Mouse (Mus musculus) intestine, postnatal 0 days (tissue): ENCODE measurements around the gene Svs2. TPM values are rescaled to one million over a fixed set of nuclear protein-coding genes. Genes with fewer than 3 reads are reported as not detected.
"Not testable (repeated sequence)": the region's sequence is repeated elsewhere in the genome, so short reads cannot be mapped to it uniquely, and the experiment has no call there.

Experiments
- ATAC-seq: fragments of 200-750 bp; cut with Nextera tagmentation; 2 replicates; pipeline ENCODE4 v1.8.0; 2017; ENCODE audit warnings: mild to moderate bottlenecking, moderate TSS enrichment, moderate library complexity
- H3K27ac ChIP-seq: fragments of 300-500 bp; sonication (generic); 2 replicates; pipeline ENCODE4 v1.5.1; 2014; ENCODE audit warnings: mild to moderate bottlenecking, low read depth, low read length, moderate library complexity
- H3K27me3 ChIP-seq: fragments of 300-500 bp; sonication (generic); replicated peaks from 2 replicates; pipeline ENCODE4 v1.6.1; 2014; ENCODE audit warnings: low read length, mixed read lengths; ENCODE audit not compliant: control insufficient read depth, insufficient read depth
- H3K36me3 ChIP-seq: fragments of 300-500 bp; sonication (generic); 2 replicates; pipeline ENCODE4 v1.6.1; 2014; ENCODE audit warnings: mild to moderate bottlenecking, moderate library complexity; ENCODE audit not compliant: control insufficient read depth, insufficient read depth
- H3K4me1 ChIP-seq: fragments of 300-500 bp; sonication (generic); replicated peaks from 2 replicates; pipeline ENCODE4 v1.6.1; 2014; ENCODE audit warnings: antibody characterized with exemption, low read length, mixed read lengths; ENCODE audit not compliant: control insufficient read depth, insufficient read depth
- H3K4me2 ChIP-seq: fragments of 300-500 bp; sonication (generic); replicated peaks from 2 replicates; pipeline ENCODE4 v1.6.1; 2014; ENCODE audit warnings: low read depth, mild to moderate bottlenecking, moderate library complexity
- H3K4me3 ChIP-seq: fragments of 300-500 bp; sonication (generic); 2 replicates; pipeline ENCODE4 v1.5.1; 2014; ENCODE audit warnings: low read depth, low read length
- H3K9ac ChIP-seq: fragments of 300-500 bp; sonication (generic); 2 replicates; pipeline ENCODE4 v1.6.1; 2014; ENCODE audit warnings: mild to moderate bottlenecking, low read depth, low read length
- H3K9me3 ChIP-seq: fragments of 300-500 bp; sonication (generic); 2 replicates; pipeline ENCODE4 v1.6.1; 2016; ENCODE audit warnings: mixed run types; ENCODE audit not compliant: control insufficient read depth
- CTCF ChIP-seq: sonication (generic); IDR thresholded peaks from 2 replicates; pipeline ENCODE4 v1.5.1; 2016; ENCODE audit warnings: low read depth, mild to moderate bottlenecking, control low read depth, antibody characterized with exemption, moderate library complexity
- WGBS: fragments of 180-500 bp; shearing (Covaris S2); extraction: QIAGEN DNeasy Blood & Tissue Kit; methylation state at CpG from one replicate; pipeline ENCODE4 v1.1.7; 2014; 5-methylcytosine and 5-hydroxymethylcytosine counted together
- polyA plus RNA-seq: library from polyadenylated mRNA; unstranded; fragments of >200 nt; fragmentation: Nextera tagmentation; extraction: Ambion mirVana; gene quantifications from 2 replicates; pipeline ENCODE4 v1.2.1, GENCODE M21; 2015

Svs2 gene
- polyA plus RNA-seq, 1 experiment from 2014 or later = not detected

DNA sequence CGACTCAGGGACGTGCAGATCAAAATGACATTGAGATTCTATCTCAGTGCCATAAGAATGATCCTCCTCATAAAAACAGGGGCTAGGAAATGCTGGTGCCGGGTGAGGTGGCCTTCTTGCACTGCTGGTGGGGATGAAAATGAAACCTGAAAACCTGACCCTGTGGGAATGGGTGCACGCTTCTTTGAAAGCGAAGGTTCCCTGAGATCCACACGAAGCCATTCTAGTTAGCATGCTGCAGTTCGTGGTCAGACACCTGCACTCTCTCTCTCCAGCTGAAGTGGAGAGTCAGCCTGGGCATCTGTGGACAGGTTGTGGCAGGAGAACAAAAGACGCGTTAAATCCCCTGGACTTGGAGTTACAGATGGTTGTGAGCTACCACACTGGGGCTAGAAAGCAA is 19.0 kb downstream of the Svs2 start:
- 89% methylated on average over 9 of the region's 9 CpGs for WGBS
- ATAC-seq = no peak
- Histone ChIP-seq H3K27ac (no peak overlapping the region), H3K9ac (no peak overlapping the region), H3K4me1 (no peaks in the 10 kb centered on the region), H3K4me2 (no peak overlapping the region), H3K27me3 (no peaks in the 10 kb centered on the region), H3K4me3 (no peak overlapping the region), H3K9me3 (no peaks in the 10 kb centered on the region), H3K36me3 (no peaks in the 10 kb centered on the region)
- no peak for TF ChIP-seq CTCF

DNA sequence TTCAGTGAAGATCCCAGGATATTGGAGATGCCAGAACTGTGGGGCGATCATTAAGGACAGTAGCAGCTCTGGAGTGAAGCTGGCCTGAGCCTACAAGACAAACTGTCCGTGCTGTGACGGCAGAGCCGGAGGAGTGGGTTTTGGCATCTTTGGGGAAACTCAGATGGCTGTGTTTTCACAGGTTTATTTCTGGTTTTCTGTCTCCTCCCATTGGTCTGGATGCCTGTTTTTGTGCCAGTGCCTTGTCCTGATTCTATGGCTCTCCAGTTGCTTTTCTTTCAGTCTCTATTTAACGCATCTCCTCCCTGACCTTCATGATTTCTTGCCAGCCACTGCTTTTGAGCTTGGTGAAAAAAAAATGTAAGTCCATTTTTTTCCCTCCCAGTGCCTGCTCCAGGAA is 25.6 kb downstream of the Svs2 start:
- Histone ChIP-seq H3K9ac (no peak overlapping the region), H3K36me3 (no peaks in the 10 kb centered on the region), H3K27ac (no peak overlapping the region), H3K9me3 (no peaks in the 10 kb centered on the region), H3K4me1 (no peaks in the 10 kb centered on the region), H3K4me3 (no peak overlapping the region), H3K4me2 (no peak overlapping the region), H3K27me3 (no peaks in the 10 kb centered on the region)
- TF ChIP-seq CTCF = no peak
- WGBS = 87% methylated on average over 5 of the region's 5 CpGs
- ATAC-seq = no peak

DNA sequence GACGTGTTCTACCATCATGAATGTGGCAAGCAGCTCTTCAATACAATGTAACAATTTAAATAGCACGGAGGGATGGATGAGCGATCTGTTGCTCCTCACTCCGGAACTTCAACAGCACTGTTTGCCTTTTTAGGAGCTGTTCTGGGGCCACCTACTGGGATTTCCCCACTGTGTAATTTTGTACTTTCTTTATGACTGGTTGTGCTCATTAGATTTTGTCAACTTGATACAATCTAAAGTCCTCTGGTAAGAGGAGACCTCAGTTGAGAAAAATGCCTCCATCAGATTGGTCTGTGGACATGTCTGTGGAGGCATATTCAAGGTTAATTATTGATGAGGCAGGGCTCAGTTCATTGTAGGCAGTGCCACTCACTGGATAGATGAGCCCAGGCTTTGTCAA is 27.4 kb downstream of the Svs2 start:
- no peaks in the 10 kb centered on the region for H3K9me3 ChIP-seq
- ATAC-seq = no peak
- WGBS = 90% methylated on average over 4 of the region's 4 CpGs
- no peak overlapping the region for H3K27ac ChIP-seq
- H3K4me1 ChIP-seq = no peaks in the 10 kb centered on the region
- H3K4me3 ChIP-seq = no peak overlapping the region
- no peak overlapping the region for H3K9ac ChIP-seq
- no peaks in the 10 kb centered on the region for H3K36me3 ChIP-seq
- no peak for TF ChIP-seq CTCF
- no peak overlapping the region for H3K4me2 ChIP-seq
- H3K27me3 ChIP-seq = no peaks in the 10 kb centered on the region

DNA sequence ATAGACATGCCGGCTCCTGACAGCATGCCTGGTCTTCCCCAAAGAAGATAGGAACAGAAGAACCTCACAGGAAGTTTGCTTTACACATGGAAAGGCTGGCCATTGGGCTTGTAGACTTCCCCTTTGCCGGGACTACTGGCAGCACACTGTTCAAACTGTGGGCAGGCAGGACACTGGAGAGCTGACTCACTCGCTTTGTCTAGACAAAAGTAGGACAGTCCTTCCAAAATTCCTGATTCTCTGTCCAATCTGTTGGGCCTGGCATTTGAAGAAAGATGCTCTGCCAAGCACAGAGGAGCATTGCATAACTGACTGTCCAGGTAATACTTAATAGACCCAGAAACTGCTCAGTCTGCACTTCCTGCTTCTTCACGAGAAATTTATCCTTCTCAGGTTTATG is 31.6 kb downstream of the Svs2 start:
- H3K9ac ChIP-seq = no peak overlapping the region
- H3K4me3 ChIP-seq = no peak overlapping the region
- no peaks in the 10 kb centered on the region for H3K4me1 ChIP-seq
- H3K4me2 ChIP-seq = no peak overlapping the region
- WGBS = 64% methylated on average over 4 of the region's 4 CpGs
- no peak for TF ChIP-seq CTCF
- H3K27me3 ChIP-seq = no peaks in the 10 kb centered on the region
- no peaks in the 10 kb centered on the region for H3K36me3 ChIP-seq
- H3K27ac ChIP-seq = no peak overlapping the region
- no peaks in the 10 kb centered on the region for H3K9me3 ChIP-seq
- ATAC-seq = no peak

DNA sequence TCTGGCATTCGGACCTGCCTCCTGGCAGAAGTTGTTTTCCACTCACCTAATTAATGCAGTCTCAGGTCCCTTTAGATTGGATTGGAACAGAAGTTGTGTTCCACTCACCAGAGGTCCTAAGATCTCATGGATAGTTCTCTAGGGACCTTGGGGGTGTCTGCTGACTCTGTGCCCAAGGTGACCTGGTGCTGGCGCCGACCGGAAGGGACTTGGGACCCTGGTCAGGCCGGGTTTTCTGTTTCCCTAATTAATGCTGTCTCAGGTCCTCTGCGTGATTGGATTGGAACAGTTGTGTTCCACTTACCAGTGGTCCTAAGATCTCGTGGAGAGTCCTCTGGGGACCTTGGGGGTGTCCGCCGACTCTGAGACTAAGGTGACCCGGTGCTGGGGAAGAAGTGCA is 32.3 kb downstream of the Svs2 start:
- H3K4me2 ChIP-seq, H3K27ac ChIP-seq, H3K27me3 ChIP-seq, ATAC-seq, H3K4me1 ChIP-seq, H3K4me3 ChIP-seq, H3K36me3 ChIP-seq, H3K9me3 ChIP-seq, H3K9ac ChIP-seq: not testable (repeated sequence)
- 91% methylated on average over 10 of the region's 10 CpGs for WGBS

DNA sequence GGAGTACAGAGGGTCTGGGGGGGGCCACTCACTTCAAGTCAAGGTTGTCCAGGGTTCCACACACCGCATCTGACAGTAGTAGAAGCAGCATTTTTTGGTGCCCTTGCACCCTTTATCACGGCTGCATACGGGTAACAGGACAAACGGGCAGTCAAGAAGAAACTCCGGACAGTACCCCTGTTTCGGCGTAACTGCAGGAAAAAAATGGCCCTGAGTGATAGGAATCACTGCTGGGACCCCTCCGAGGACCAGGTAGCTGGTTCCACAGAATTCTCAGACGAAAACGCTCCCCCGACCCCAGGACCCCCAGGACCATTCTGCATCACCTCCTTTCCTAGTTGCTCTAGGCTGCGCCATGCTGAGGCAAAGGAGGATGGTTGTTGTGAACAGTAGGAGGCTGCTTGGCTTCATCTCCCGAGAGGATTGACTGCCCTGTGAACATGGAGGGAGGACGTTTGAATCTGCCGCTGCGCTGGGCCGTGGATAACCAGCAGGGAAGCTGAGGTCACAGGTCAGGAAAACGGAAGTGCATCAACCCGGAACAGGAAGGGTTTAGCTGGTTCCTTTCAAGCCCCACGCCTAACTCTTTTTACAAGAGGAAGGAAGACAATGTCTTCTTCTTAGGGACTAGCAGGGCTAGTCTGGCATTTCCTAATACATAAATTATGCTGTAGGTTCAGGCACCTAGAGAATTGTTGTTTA is 38.5 kb downstream of the Svs2 start, which contains the start of gene Wfdc15a:
Gene Wfdc15a (minus strand): TSS at position 505 of the 702 bp plus-strand sequence.
- WGBS = 83% methylated on average over 20 of the region's 20 CpGs
- ATAC-seq = no peak
- no peak for TF ChIP-seq CTCF

DNA sequence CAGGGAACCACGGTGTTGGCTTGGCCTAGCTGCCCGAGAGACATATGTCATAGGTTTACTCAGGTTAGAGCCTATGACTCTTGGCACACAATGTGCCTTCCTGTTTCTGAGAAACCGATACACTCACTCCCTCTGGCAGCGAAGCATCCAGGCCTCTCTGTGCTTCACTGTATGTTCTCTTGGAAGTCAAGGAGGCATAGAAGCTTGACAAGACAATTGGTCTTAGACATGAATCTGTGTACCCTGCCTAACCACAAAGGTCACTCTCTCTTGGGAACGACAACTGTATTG is 41.6 kb downstream of the Svs2 start:
- Histone ChIP-seq H3K9ac (no peak overlapping the region), H3K9me3 (no peaks in the 10 kb centered on the region), H3K36me3 (no peaks in the 10 kb centered on the region), H3K4me2 (no peak overlapping the region), H3K4me1 (no peaks in the 10 kb centered on the region), H3K27me3 (no peaks in the 10 kb centered on the region), H3K4me3 (no peak overlapping the region), H3K27ac (no peak overlapping the region)
- no peak for TF ChIP-seq CTCF
- 73% methylated on average over 5 of the region's 5 CpGs for WGBS
- ATAC-seq = no peak

More for the DNA sequence above, 38.5 kb downstream of the Svs2 start, which contains the start of gene Wfdc15a:
- Histone ChIP-seq H3K27ac (no peak within 1 kb of the TSS), H3K27me3 (no peaks in the 10 kb centered on the region), H3K4me2 (no peak within 1 kb of the TSS), H3K4me3 (no peak within 1 kb of the TSS), H3K36me3 (no peaks in the 10 kb centered on the region), H3K9ac (no peak within 1 kb of the TSS), H3K9me3 (no peaks in the 10 kb centered on the region), H3K4me1 (no peaks in the 10 kb centered on the region)
